8 mouse cellular contexts compared by ENCODE assay signal in genomic region chr13:46180606-46181133, GRCm38 (mm10).
DNase-seq lines count a peak whose midpoint lies in the region; ATAC-seq and TF ChIP-seq lines count a peak whose summit lies in the region.

No protein-coding gene starts in this region.

- TF ChIP-seq POLR2A in cortical plate, adult 2 months (IDR thresholded peaks at IDR 0.05; ENCODE audit: extremely low read depth, insufficient read depth, low read length), result no peak
- TF ChIP-seq POLR2A in small intestine, adult 2 months (IDR thresholded peaks at IDR 0.05; ENCODE audit: low read depth, low read length), result no peak

- ATAC-seq in hematopoietic stem cell, adult 5-6 weeks (replicated peaks in 1 of 2; ENCODE audit: insufficient read depth in 1 of 2, low FRiP score in 2 of 2, low TSS enrichment in 1 of 2, low read depth in 1 of 2, poor library complexity in 2 of 2, severe bottlenecking in 2 of 2), result peak; percentile 71 to 74
- no peak for ATAC-seq in inflammation-experienced regulatory T-cells, adult 6 months

- no peaks in the 10 kb centered on the region for H3K4me1 ChIP-seq in heart, embryonic 10.5 days
- peaks cover 9% of the 10 kb centered on the region for H3K4me1 ChIP-seq in cortical plate, adult 2 months (ENCODE audit: control insufficient read depth, insufficient read depth, low read length)
- H3K4me1 ChIP-seq in small intestine, adult 2 months (ENCODE audit: control insufficient read depth, insufficient read depth, insufficient read length, low read length), result no peaks in the 10 kb centered on the region

- peak; percentile 47 for DNase-seq in heart, adult 8-10 months (ENCODE audit: low spot score)
- no peak for DNase-seq in heart, embryonic 10.5 days (ENCODE audit: low spot score)
- DNase-seq in lung, postnatal 10 days, result peak; percentile 51
- no peak for DNase-seq in thymus, postnatal 4 days

- WGBS in heart, embryonic 10.5 days, result 72% methylated on average over 12 of the region's 12 CpGs
- 38% methylated on average over 12 of the region's 12 CpGs for WGBS in small intestine, adult 2 months

- no peak for TF ChIP-seq CTCF in cortical plate, adult 2 months (IDR thresholded peaks at IDR 0.05; ENCODE audit: extremely low read depth, insufficient read depth, low read length)
- no peak for TF ChIP-seq CTCF in small intestine, adult 2 months (IDR thresholded peaks at IDR 0.05; ENCODE audit: extremely low read depth, insufficient read length, insufficient replicate concordance, low read depth, low read length)

- no peaks in the 10 kb centered on the region for H3K27me3 ChIP-seq in heart, embryonic 10.5 days (ENCODE audit: insufficient read depth, poor library complexity, severe bottlenecking)
- H3K27me3 ChIP-seq in small intestine, adult 2 months (ENCODE audit: control insufficient read depth, insufficient read depth, low read length), result no peaks in the 10 kb centered on the region

- no peak overlapping the region for H3K27ac ChIP-seq in heart, embryonic 10.5 days
- no peak overlapping the region for H3K27ac ChIP-seq in cortical plate, adult 2 months (ENCODE audit: insufficient read depth, low read length)
- H3K27ac ChIP-seq in small intestine, adult 2 months (ENCODE audit: insufficient read depth, low read depth, low read length), result peak overlapping the region; percentile 42; the same call in 1 of the 2 replicates

- no peaks in the 10 kb centered on the region for H3K36me3 ChIP-seq in heart, embryonic 10.5 days
- no peaks in the 10 kb centered on the region for H3K36me3 ChIP-seq in small intestine, adult 2 months (ENCODE audit: control insufficient read depth, insufficient read depth, low read length)

- no peak overlapping the region for H3K4me3 ChIP-seq in heart, embryonic 10.5 days
- peak overlapping the region; percentile 5; the same call in 1 of the 2 replicates for H3K4me3 ChIP-seq in cortical plate, adult 2 months (ENCODE audit: insufficient read depth, low read length)
- no peak overlapping the region for H3K4me3 ChIP-seq in small intestine, adult 2 months (ENCODE audit: low read depth, low read length)

- H3K9me3 ChIP-seq in heart, embryonic 10.5 days, result no peaks in the 10 kb centered on the region

Comparison
In these comparisons a context has a peak if more than half of its experiments do, and no peak if none do; other contexts are left out.
1. DNase-seq: peak in heart, adult 8-10 months (single experiment) and lung, postnatal 10 days (single experiment); none in heart, embryonic 10.5 days (single experiment) and thymus, postnatal 4 days (single experiment).